Mouse (Mus musculus) midbrain, postnatal 0 days (tissue): ENCODE data around the gene Ccdc146. TPM values are rescaled to one million over a fixed set of nuclear protein-coding genes. Genes with fewer than 3 reads are reported as not detected.

Experiments used
- ATAC-seq: fragments of 200-750 bp; cut with Nextera tagmentation; 2 replicates; pipeline ENCODE4 v1.8.0; 2017; ENCODE audit warnings: moderate number of reproducible peaks, mild to moderate bottlenecking, moderate TSS enrichment, moderate library complexity; ENCODE audit not compliant: low FRiP score
- DNase-seq: peaks from one replicate; pipeline ENCODE4 v3.0.0-alpha.2; 2015; ENCODE audit warnings: low spot score
- H3K27ac ChIP-seq: fragments of 300-500 bp; sonication (generic); 2 replicates; pipeline ENCODE4 v1.5.1; 2014; ENCODE audit warnings: low read depth, mild to moderate bottlenecking, low read length, mixed read lengths
- H3K27me3 ChIP-seq: fragments of 300-500 bp; sonication (generic); 2 replicates; pipeline ENCODE4 v1.6.1; 2014; ENCODE audit warnings: low read length, control low read depth, mixed read lengths; ENCODE audit not compliant: insufficient read depth
- H3K36me3 ChIP-seq: fragments of 300-500 bp; sonication (generic); 2 replicates; pipeline ENCODE4 v1.6.1; 2014; ENCODE audit warnings: low read length, control low read depth, mixed read lengths; ENCODE audit not compliant: insufficient read depth
- H3K4me1 ChIP-seq: fragments of 300-500 bp; sonication (generic); 2 replicates; pipeline ENCODE4 v1.6.1; 2014; ENCODE audit warnings: mild to moderate bottlenecking, control low read depth, antibody characterized with exemption, low read length, mixed read lengths; ENCODE audit not compliant: insufficient read depth
- H3K4me2 ChIP-seq: fragments of 300-500 bp; sonication (generic); 2 replicates; pipeline ENCODE4 v1.6.1; 2014; ENCODE audit warnings: low read depth, mild to moderate bottlenecking, low read length, mixed read lengths; ENCODE audit not compliant: poor library complexity, severe bottlenecking
- H3K4me3 ChIP-seq: fragments of 300-500 bp; sonication (generic); 2 replicates; pipeline ENCODE4 v1.5.1; 2014; ENCODE audit warnings: low read depth, mild to moderate bottlenecking, low read length, moderate library complexity
- H3K9ac ChIP-seq: fragments of 300-500 bp; sonication (generic); replicated peaks from 2 replicates; pipeline ENCODE4 v1.6.1; 2014; ENCODE audit warnings: mild to moderate bottlenecking, low read length, moderate library complexity, mixed read lengths; ENCODE audit not compliant: poor library complexity, severe bottlenecking
- H3K9me3 ChIP-seq: fragments of 300-500 bp; sonication (generic); 2 replicates; pipeline ENCODE4 v1.6.1; 2016; ENCODE audit warnings: low read length, control low read depth
- CTCF ChIP-seq: IDR thresholded peaks from 2 replicates; pipeline ENCODE4 v1.5.1; 2016; ENCODE audit warnings: antibody characterized with exemption, mild to moderate bottlenecking
- WGBS: fragments of 180-500 bp; shearing (Covaris S2); extraction: QIAGEN DNeasy Blood & Tissue Kit; methylation state at CpG from one replicate; pipeline ENCODE4 v1.1.7; 2014; 5-methylcytosine and 5-hydroxymethylcytosine counted together
- polyA plus RNA-seq: library from polyadenylated mRNA; unstranded; fragments of >200 nt; fragmentation: Nextera tagmentation; extraction: Ambion mirVana; gene quantifications from 2 replicates; pipeline ENCODE4 v1.2.1, GENCODE M21; 2015
- total RNA-seq: library from RNA; depleted of rRNA; stranded (reverse); fragments of >200 nt; gene quantifications from 2 replicates; pipeline ENCODE4 v1.2.3, GENCODE M21; 2014; rRNA removed

The Ccdc146 gene
- total and polyA plus RNA-seq, 2 experiments from 2014 or later = 0.27 to 0.74 TPM

- Histone ChIP-seq H3K27ac (no peak overlapping the region), H3K4me1 (no peaks in the 10 kb centered on the region), H3K9ac (no peak overlapping the region), H3K27me3 (no peaks in the 10 kb centered on the region), H3K9me3 (no peaks in the 10 kb centered on the region), H3K36me3 (no peaks in the 10 kb centered on the region), H3K4me2 (no peak overlapping the region), H3K4me3 (no peak overlapping the region)
- ATAC-seq = no peak; the same call in 1 of the 2 replicates
- 66% methylated on average over 6 of the region's 6 CpGs for WGBS
- DNase-seq = peak; percentile 34
- TF ChIP-seq CTCF = no peak
Measured at GRCm38 (mm10) chr5:21246794-21247193, 177.7 kb downstream of the Ccdc146 start.

- Histone ChIP-seq H3K4me3 (no peak overlapping the region), H3K9me3 (no peaks in the 10 kb centered on the region), H3K27me3 (no peaks in the 10 kb centered on the region), H3K4me1 (no peaks in the 10 kb centered on the region), H3K36me3 (no peaks in the 10 kb centered on the region), H3K4me2 (no peak overlapping the region), H3K27ac (no peak overlapping the region), H3K9ac (no peak overlapping the region)
- 86% methylated on average over 1 of the region's 1 CpGs for WGBS
- ATAC-seq (no peak), DNase-seq (no peak)
- no peak for TF ChIP-seq CTCF
Measured at GRCm38 (mm10) chr5:21245241-21245640, 179.2 kb downstream of the Ccdc146 start.

GRCm38 (mm10) chr5:21244575-21244974 lies 179.9 kb downstream of the Ccdc146 start:
- H3K27ac ChIP-seq = no peak overlapping the region
- no peak overlapping the region for H3K9ac ChIP-seq
- no peaks in the 10 kb centered on the region for H3K36me3 ChIP-seq
- DNase-seq (no peak), ATAC-seq (no peak)
- H3K4me2 ChIP-seq = no peak overlapping the region
- no peaks in the 10 kb centered on the region for H3K9me3 ChIP-seq
- H3K27me3 ChIP-seq = no peaks in the 10 kb centered on the region
- no peaks in the 10 kb centered on the region for H3K4me1 ChIP-seq
- no peak for TF ChIP-seq CTCF
- 89% methylated on average over 1 of the region's 1 CpGs for WGBS
- no peak overlapping the region for H3K4me3 ChIP-seq

Other genes starting within 250 kb of the Ccdc146 start
- 7.2 and 8.2 TPM in 2 replicates for gene Gsap, start 238.4 kb downstream of the Ccdc146 start, total RNA-seq
- 5.3 and 5.6 TPM in 2 replicates for gene Gsap, start 238.4 kb downstream of the Ccdc146 start, polyA plus RNA-seq
- gene Fgl2, start 52.0 kb downstream of the Ccdc146 start, total RNA-seq = 3.0 and 4.1 TPM in 2 replicates
- 1.7 and 1.9 TPM in 2 replicates for gene Fgl2, start 52.0 kb downstream of the Ccdc146 start, polyA plus RNA-seq
- 13.2 and 13.5 TPM in 2 replicates for gene Fam185a, start 281 bp upstream of the Ccdc146 start, total RNA-seq
- gene Fam185a, start 281 bp upstream of the Ccdc146 start, polyA plus RNA-seq = 10.1 and 10.8 TPM in 2 replicates
- 3.7 and 4.5 TPM in 2 replicates for gene Lrrc17, start 118.9 kb upstream of the Ccdc146 start, total RNA-seq
- 3.3 and 3.9 TPM in 2 replicates for gene Lrrc17, start 118.9 kb upstream of the Ccdc146 start, polyA plus RNA-seq
- 0.60 TPM in 1 of 2 replicates, not detected in the other for gene Fbxl13, start 221.0 kb upstream of the Ccdc146 start, total RNA-seq
- gene Fbxl13, start 221.0 kb upstream of the Ccdc146 start, polyA plus RNA-seq = 0.22 and 0.25 TPM in 2 replicates
- 71.4 and 86.4 TPM in 2 replicates for gene Armc10, start 221.1 kb upstream of the Ccdc146 start, total RNA-seq
- 38.2 and 39.1 TPM in 2 replicates for gene Armc10, start 221.1 kb upstream of the Ccdc146 start, polyA plus RNA-seq